Mouse (Mus musculus) erythroblast, embryonic 14.5 days (primary cell): ENCODE measurements around the gene Gbx1. TPM values are rescaled to one million over a fixed set of nuclear protein-coding genes. Genes with fewer than 3 reads are reported as not detected.

Experiments used
- H3K27me3 ChIP-seq: 2 replicates; pipeline ENCODE4 v1.6.1; 2012; ENCODE audit warnings: inconsistent platforms; ENCODE audit not compliant: control insufficient read depth
- H3K36me3 ChIP-seq: 2 replicates; pipeline ENCODE4 v1.6.1; 2012; ENCODE audit warnings: mild to moderate bottlenecking, inconsistent platforms; ENCODE audit not compliant: control insufficient read depth
- H3K4me1 ChIP-seq: 2 replicates; pipeline ENCODE4 v1.6.1; 2012; ENCODE audit warnings: inconsistent platforms; ENCODE audit not compliant: control insufficient read depth
- H3K4me3 ChIP-seq: replicated peaks from 2 replicates; pipeline ENCODE3; 2012; ENCODE audit warnings: moderate library complexity, mild to moderate bottlenecking, inconsistent platforms
- H3K9me3 ChIP-seq: 2 replicates; pipeline ENCODE4 v1.6.1; 2012; ENCODE audit warnings: low read length, inconsistent platforms, mixed read lengths; ENCODE audit not compliant: control insufficient read depth
- GATA1 ChIP-seq: IDR thresholded peaks from 2 replicates; pipeline ENCODE4 v1.6.1; 2012; ENCODE audit warnings: low read length, inconsistent platforms, mixed read lengths
- TAL1 ChIP-seq: IDR thresholded peaks from 3 replicates; pipeline ENCODE4 v1.6.1; 2012; ENCODE audit warnings: low read length, inconsistent platforms, mixed read lengths
- polyA plus RNA-seq: library from polyadenylated mRNA; stranded (reverse); fragments of >175 nt; gene quantifications from 2 replicates; pipeline ENCODE4 v1.2.3, GENCODE M21; 2012

The Gbx1 gene
- polyA plus RNA-seq, 1 experiment: not detected

- Histone ChIP-seq H3K9me3 (no peaks in the 10 kb centered on the region; the same call in 1 of the 2 replicates), H3K4me3 (no peak overlapping the region), H3K27me3 (peaks cover 18% of the 10 kb centered on the region), H3K4me1 (no peaks in the 10 kb centered on the region; the same call in 1 of the 2 replicates), H3K36me3 (peaks cover 18% of the 10 kb centered on the region)
- TF ChIP-seq GATA1: no peak
- no peak for TF ChIP-seq TAL1
Observed at GRCm38 (mm10) chr5:24505513-24505912, 21.5 kb downstream of the Gbx1 start.

GRCm38 (mm10) chr5:24502786-24503185 is 24.2 kb downstream of the Gbx1 start:
- TF ChIP-seq GATA1: no peak
- no peak for TF ChIP-seq TAL1
- Histone ChIP-seq H3K9me3 (no peaks in the 10 kb centered on the region), H3K36me3 (peaks cover 45% of the 10 kb centered on the region), H3K4me1 (no peaks in the 10 kb centered on the region; the same call in 1 of the 2 replicates), H3K4me3 (no peak overlapping the region), H3K27me3 (peaks cover 18% of the 10 kb centered on the region)

- Histone ChIP-seq H3K4me3 (no peak overlapping the region), H3K9me3 (no peaks in the 10 kb centered on the region), H3K27me3 (peaks cover 18% of the 10 kb centered on the region), H3K36me3 (peaks cover 64% of the 10 kb centered on the region), H3K4me1 (no peaks in the 10 kb centered on the region; the same call in 1 of the 2 replicates)
- TF ChIP-seq GATA1 (no peak), TAL1 (no peak)
Observed at GRCm38 (mm10) chr5:24500851-24501250, 26.2 kb downstream of the Gbx1 start.

DNA sequence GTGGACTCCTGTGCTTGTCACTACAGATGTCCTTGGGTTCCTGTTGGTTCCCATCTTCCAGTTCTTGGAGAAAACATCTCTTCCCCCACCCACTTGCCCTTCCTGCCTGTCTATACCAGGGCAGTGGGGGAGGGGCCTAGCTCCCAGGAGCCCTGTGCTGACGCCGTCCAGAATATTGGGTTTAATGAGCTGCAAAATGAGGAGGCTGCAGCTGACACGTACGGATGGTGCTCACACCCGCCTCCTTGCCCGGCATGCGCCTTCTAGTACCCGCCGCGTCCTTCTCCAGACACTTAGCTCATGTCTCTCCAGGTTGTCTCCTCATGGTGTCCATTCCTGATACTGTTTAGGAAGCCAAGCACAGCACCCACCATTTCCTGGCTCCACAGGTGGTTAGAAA is 27.9 kb downstream of the Gbx1 start:
- Histone ChIP-seq H3K4me1 (no peaks in the 10 kb centered on the region), H3K9me3 (no peaks in the 10 kb centered on the region), H3K36me3 (peaks cover 81% of the 10 kb centered on the region), H3K4me3 (no peak overlapping the region), H3K27me3 (peaks cover 3% of the 10 kb centered on the region)
- TF ChIP-seq TAL1: no peak
- no peak for TF ChIP-seq GATA1

DNA sequence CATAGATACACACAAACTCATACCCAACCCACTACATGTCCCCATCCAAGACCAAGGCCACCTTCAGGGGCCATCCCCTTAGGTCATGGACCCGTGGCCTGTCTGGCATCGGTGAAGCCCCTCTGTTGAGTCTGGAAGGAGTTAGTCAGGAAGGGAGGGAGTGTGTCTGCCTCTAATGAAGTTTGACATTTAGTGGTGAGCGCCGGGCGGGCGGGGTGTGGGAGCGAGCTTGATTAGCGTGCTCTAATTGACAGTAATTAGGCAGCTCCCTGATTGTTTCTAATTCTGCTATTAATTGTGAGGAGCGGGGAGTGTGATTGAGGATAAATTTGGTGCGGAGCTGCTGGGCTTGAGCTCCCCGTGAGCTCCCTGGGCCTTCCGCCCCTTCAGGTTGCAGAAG is 29.5 kb downstream of the Gbx1 start:
- Histone ChIP-seq H3K4me1 (no peaks in the 10 kb centered on the region), H3K27me3 (no peaks in the 10 kb centered on the region), H3K4me3 (no peak overlapping the region), H3K9me3 (no peaks in the 10 kb centered on the region), H3K36me3 (peaks cover 96% of the 10 kb centered on the region)
- TF ChIP-seq GATA1 (no peak), TAL1 (no peak)

- no peak overlapping the region for H3K4me3 ChIP-seq
- peaks cover 99% of the 10 kb centered on the region for H3K36me3 ChIP-seq
- no peaks in the 10 kb centered on the region for H3K9me3 ChIP-seq
- no peaks in the 10 kb centered on the region for H3K27me3 ChIP-seq
- no peaks in the 10 kb centered on the region for H3K4me1 ChIP-seq
- no peak for TF ChIP-seq TAL1
- no peak for TF ChIP-seq GATA1
Observed at GRCm38 (mm10) chr5:24496756-24497155, 30.2 kb downstream of the Gbx1 start.

DNA sequence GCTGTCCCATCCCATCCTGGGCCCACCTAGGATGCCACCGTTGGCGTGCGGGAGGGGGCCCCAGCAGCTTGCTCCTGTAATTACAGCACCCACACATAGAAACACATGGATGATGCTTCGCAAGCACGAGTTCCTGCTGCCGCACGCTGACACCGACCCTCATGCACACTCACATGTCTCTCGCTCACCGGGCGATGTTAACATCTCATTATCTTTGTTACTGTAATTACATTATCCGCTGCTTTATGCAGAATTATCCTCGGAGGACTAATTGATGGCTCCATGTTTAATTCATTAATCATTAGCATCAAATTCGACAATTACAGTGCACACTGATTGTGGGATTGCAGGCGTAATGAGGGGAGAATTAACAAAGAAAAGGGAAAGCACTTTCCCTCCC is 32.0 kb downstream of the Gbx1 start:
- Histone ChIP-seq H3K36me3 (peaks cover 98% of the 10 kb centered on the region), H3K4me1 (no peaks in the 10 kb centered on the region), H3K9me3 (no peaks in the 10 kb centered on the region), H3K27me3 (no peaks in the 10 kb centered on the region), H3K4me3 (no peak overlapping the region)
- TF ChIP-seq GATA1: no peak

GRCm38 (mm10) chr5:24492546-24493285 is 34.3 kb downstream of the Gbx1 start:
- no peak overlapping the region for H3K4me3 ChIP-seq
- H3K27me3 ChIP-seq: no peaks in the 10 kb centered on the region
- H3K9me3 ChIP-seq: no peaks in the 10 kb centered on the region
- H3K36me3 ChIP-seq: peaks cover 97% of the 10 kb centered on the region
- no peaks in the 10 kb centered on the region for H3K4me1 ChIP-seq
- TF ChIP-seq TAL1 (no peak), GATA1 (no peak)

- no peaks in the 10 kb centered on the region for H3K4me1 ChIP-seq
- TF ChIP-seq TAL1: no peak
- peaks cover 97% of the 10 kb centered on the region for H3K36me3 ChIP-seq
- no peaks in the 10 kb centered on the region for H3K9me3 ChIP-seq
- no peaks in the 10 kb centered on the region for H3K27me3 ChIP-seq
- no peak overlapping the region for H3K4me3 ChIP-seq
Observed at GRCm38 (mm10) chr5:24490413-24490920, 36.5 kb downstream of the Gbx1 start.

GRCm38 (mm10) chr5:24486738-24487137 is 40.3 kb downstream of the Gbx1 start:
- Histone ChIP-seq H3K27me3 (no peaks in the 10 kb centered on the region), H3K4me3 (no peak overlapping the region), H3K4me1 (peaks cover 4% of the 10 kb centered on the region; the same call in 1 of the 2 replicates), H3K36me3 (peaks cover 95% of the 10 kb centered on the region), H3K9me3 (no peaks in the 10 kb centered on the region)
- TF ChIP-seq TAL1 (no peak), GATA1 (no peak)
